Mouse (Mus musculus): ENCODE results near the gene Dmrtc2. TPM values are rescaled to one million over a fixed set of nuclear protein-coding genes. Genes with fewer than 3 reads are reported as not detected.

The Dmrtc2 gene
- total RNA-seq, 2 experiments from 2014 or later, result not detected

GRCm38 (mm10) chr7:24904936-24905335 is 35.1 kb downstream of the Dmrtc2 start:
- Histone ChIP-seq H3K27ac (no peak overlapping the region), H3K4me3 (peak overlapping the region; percentile 76)
- DNase-seq (ENCODE audit: extremely low spot score in 1 of 2, low spot score in 2 of 2), result peak in 1 of 2 experiments; percentile 60
- intact Hi-C loops (cut with DNase I), result loop anchor here (1.0 to 2.0 kb wide), 2 partner anchors 14 to 21 kb away; partner anchors contain the start of gene Rps19
- peak; percentile 62 for TF ChIP-seq CTCF (IDR thresholded peaks at IDR 0.05)

GRCm38 (mm10) chr7:24906551-24906950 is 36.7 kb downstream of the Dmrtc2 start:
- Histone ChIP-seq H3K4me3 (no peak overlapping the region), H3K27ac (no peak overlapping the region)
- no peak for TF ChIP-seq CTCF (IDR thresholded peaks at IDR 0.05)
- intact Hi-C loops (cut with DNase I), result no loop called here
- no peak for DNase-seq (ENCODE audit: extremely low spot score in 1 of 2, low spot score in 2 of 2)

GRCm38 (mm10) chr7:24907211-24907748 is 37.4 kb downstream of the Dmrtc2 start:
- Histone ChIP-seq H3K27ac (no peak overlapping the region), H3K4me3 (no peak overlapping the region)
- intact Hi-C loops (cut with DNase I), result no loop called here
- no peak for DNase-seq (ENCODE audit: extremely low spot score in 1 of 2, low spot score in 2 of 2)
- no peak; the same call in 1 of the 2 replicates for TF ChIP-seq CTCF (IDR thresholded peaks at IDR 0.05)

GRCm38 (mm10) chr7:24912480-24912879 is 42.6 kb downstream of the Dmrtc2 start:
- DNase-seq (ENCODE audit: extremely low spot score in 1 of 2, low spot score in 2 of 2), result no peak
- TF ChIP-seq CTCF (IDR thresholded peaks at IDR 0.05), result no peak
- intact Hi-C loops (cut with DNase I), result no loop called here
- Histone ChIP-seq H3K4me3 (no peak overlapping the region), H3K27ac (no peak overlapping the region)

- intact Hi-C loops (cut with DNase I), result no loop called here
- no peak overlapping the region for H3K27ac ChIP-seq
- H3K4me3 ChIP-seq, result no peak overlapping the region
- no peak for DNase-seq (ENCODE audit: extremely low spot score in 1 of 2, low spot score in 2 of 2)
- TF ChIP-seq CTCF (IDR thresholded peaks at IDR 0.05), result no peak
Observed at GRCm38 (mm10) chr7:24918763-24919323, 49.0 kb downstream of the Dmrtc2 start.

- DNase-seq (ENCODE audit: extremely low spot score in 1 of 2, low spot score in 2 of 2), result no peak
- no peak overlapping the region for H3K4me3 ChIP-seq
- intact Hi-C loops (cut with DNase I), result no loop called here
- TF ChIP-seq CTCF (IDR thresholded peaks at IDR 0.05), result no peak
- no peak overlapping the region for H3K27ac ChIP-seq
Observed at GRCm38 (mm10) chr7:24919728-24920127, 49.9 kb downstream of the Dmrtc2 start.

Other genes starting within 250 kb of the Dmrtc2 start
- gene Lypd3, start 233.5 kb upstream of the Dmrtc2 start, total RNA-seq (2021), result under 1 TPM; 0.20 to 0.63 TPM
- gene Tex101, start 193.4 kb upstream of the Dmrtc2 start, total RNA-seq (2021), result not detected
- not detected for gene BC049730, start 160.8 kb upstream of the Dmrtc2 start, total RNA-seq (2021)
- gene Gm4763, start 143.1 kb upstream of the Dmrtc2 start, total RNA-seq (2021), result not detected
- not detected for gene Cd177, start 109.7 kb upstream of the Dmrtc2 start, total RNA-seq (2021)
- gene Ceacam10, start 92.9 kb upstream of the Dmrtc2 start, total RNA-seq (2021), result not detected
- 1 to 10 TPM in 1 of 2 experiments, not detected in 1; 1.0 TPM for gene Gm9844, start 7.8 kb upstream of the Dmrtc2 start, total RNA-seq (2021)
- not detected for gene Lypd4, start 116 bp upstream of the Dmrtc2 start, total RNA-seq (2021)
- 100 to 1,000 TPM; 488 to 501 TPM for gene Rps19, start 14.3 kb downstream of the Dmrtc2 start, total RNA-seq (2021)
- under 1 TPM; 0.37 to 0.38 TPM for gene Cd79a, start 27.3 kb downstream of the Dmrtc2 start, total RNA-seq (2021)
- 10 to 100 TPM; 75.1 to 86.6 TPM for gene Arhgef1, start 32.9 kb downstream of the Dmrtc2 start, total RNA-seq (2021)
- gene Gm4881, start 74.4 kb downstream of the Dmrtc2 start, total RNA-seq (2021), result not detected
- gene Rabac1, start 102.7 kb downstream of the Dmrtc2 start, total RNA-seq (2021), result 100 to 1,000 TPM; 287 TPM
- 1,000 to 10,000 TPM; 1,970 to 2,141 TPM for gene Atp1a3, start 135.9 kb downstream of the Dmrtc2 start, total RNA-seq (2021)
- 100 to 1,000 TPM; 207 to 218 TPM for gene Grik5, start 202.3 kb downstream of the Dmrtc2 start, total RNA-seq (2021)
- gene Zfp574, start 202.5 kb downstream of the Dmrtc2 start, total RNA-seq (2021), result 10 to 100 TPM; 37.1 to 37.7 TPM

Data from left cerebral cortex, adult 2 months (tissue).